Mouse (Mus musculus) lung, embryonic 14.5 days (tissue): ENCODE data around the gene Slirp. TPM values are rescaled to one million over a fixed set of nuclear protein-coding genes. Genes with fewer than 3 reads are reported as not detected.

ENCODE experiments used
- ATAC-seq: fragments of 200-750 bp; cut with Nextera tagmentation; 2 replicates; pipeline ENCODE4 v1.8.0; 2017; ENCODE audit warnings: mild to moderate bottlenecking, moderate TSS enrichment, moderate library complexity; ENCODE audit not compliant: insufficient read depth
- DNase-seq: peaks from one replicate; pipeline ENCODE4 v3.0.0-alpha.2; 2015
- H3K27ac ChIP-seq: fragments of 300-500 bp; sonication (generic); 2 replicates; pipeline ENCODE4 v1.5.1; 2014; ENCODE audit warnings: low read depth, mild to moderate bottlenecking, moderate library complexity
- H3K27me3 ChIP-seq: fragments of 300-500 bp; sonication (generic); 2 replicates; pipeline ENCODE4 v1.6.1; 2014; ENCODE audit warnings: low read length, control low read depth; ENCODE audit not compliant: insufficient read depth
- H3K36me3 ChIP-seq: fragments of 300-500 bp; sonication (generic); 2 replicates; pipeline ENCODE4 v1.6.1; 2014; ENCODE audit warnings: control low read depth; ENCODE audit not compliant: insufficient read depth
- H3K4me1 ChIP-seq: fragments of 300-500 bp; sonication (generic); 2 replicates; pipeline ENCODE4 v1.6.1; 2014; ENCODE audit warnings: antibody characterized with exemption, control low read depth; ENCODE audit not compliant: insufficient read depth
- H3K4me2 ChIP-seq: fragments of 300-500 bp; sonication (generic); 2 replicates; pipeline ENCODE4 v1.6.1; 2014; ENCODE audit warnings: mild to moderate bottlenecking
- H3K4me3 ChIP-seq: fragments of 300-500 bp; sonication (generic); 2 replicates; pipeline ENCODE4 v1.5.1; 2014; ENCODE audit warnings: low read depth, low read length
- H3K9ac ChIP-seq: fragments of 300-500 bp; sonication (generic); 2 replicates; pipeline ENCODE4 v1.6.1; 2014
- H3K9me3 ChIP-seq: fragments of 300-500 bp; sonication (generic); 2 replicates; pipeline ENCODE4 v1.6.1; 2016; ENCODE audit warnings: low read depth, low read length, control low read depth
- CTCF ChIP-seq: IDR thresholded peaks from 2 replicates; pipeline ENCODE4 v1.5.1; 2016; ENCODE audit warnings: antibody characterized with exemption, low read depth
- WGBS: fragments of 180-500 bp; shearing (Covaris S2); extraction: QIAGEN DNeasy Blood & Tissue Kit; methylation state at CpG from one replicate; pipeline ENCODE4 v1.1.7; 2014; 5-methylcytosine and 5-hydroxymethylcytosine counted together
- polyA plus RNA-seq: library from polyadenylated mRNA; unstranded; fragments of >200 nt; fragmentation: Nextera tagmentation; extraction: Ambion mirVana; gene quantifications from 2 replicates; pipeline ENCODE4 v1.2.1, GENCODE M21; 2014

Gene Slirp
- polyA plus RNA-seq, 1 experiment from 2014 or later, result 287 TPM

GRCm38 (mm10) chr12:87405721-87406120 lies 38.0 kb upstream of the Slirp start:
- Histone ChIP-seq H3K4me2 (no peak overlapping the region), H3K9ac (no peak overlapping the region), H3K4me1 (0 out of 2 replicates have a peak, but pooled peaks cover 5% of the 10 kb centered on the region), H3K9me3 (no peaks in the 10 kb centered on the region), H3K27ac (no peak overlapping the region), H3K36me3 (no peaks in the 10 kb centered on the region), H3K27me3 (no peaks in the 10 kb centered on the region), H3K4me3 (no peak overlapping the region)
- no peak for TF ChIP-seq CTCF
- no peak; the same call in 1 of the 2 replicates for ATAC-seq
- DNase-seq, result no peak
- 53% methylated on average over 3 of the region's 3 CpGs for WGBS

- Histone ChIP-seq H3K4me3 (0 out of 2 replicates have a peak overlapping the region, but pooled peaks have one; percentile 9), H3K9me3 (no peaks in the 10 kb centered on the region), H3K9ac (peak overlapping the region; percentile 29; the same call in 1 of the 2 replicates), H3K27ac (peak overlapping the region; percentile 62), H3K4me2 (peak overlapping the region; percentile 53), H3K36me3 (no peaks in the 10 kb centered on the region), H3K27me3 (no peaks in the 10 kb centered on the region), H3K4me1 (0 out of 2 replicates have a peak, but pooled peaks cover 5% of the 10 kb centered on the region)
- whole genome bisulfite sequencing, result 22% methylated on average over 21 of the region's 21 CpGs
- DNase-seq (peak; percentile 76), ATAC-seq (peak; percentile 74)
- TF ChIP-seq CTCF, result no peak; the same call in 1 of the 2 replicates
These were observed 35.7 kb upstream of the Slirp start for GRCm38 (mm10) chr12:87407869-87408605.

DNA sequence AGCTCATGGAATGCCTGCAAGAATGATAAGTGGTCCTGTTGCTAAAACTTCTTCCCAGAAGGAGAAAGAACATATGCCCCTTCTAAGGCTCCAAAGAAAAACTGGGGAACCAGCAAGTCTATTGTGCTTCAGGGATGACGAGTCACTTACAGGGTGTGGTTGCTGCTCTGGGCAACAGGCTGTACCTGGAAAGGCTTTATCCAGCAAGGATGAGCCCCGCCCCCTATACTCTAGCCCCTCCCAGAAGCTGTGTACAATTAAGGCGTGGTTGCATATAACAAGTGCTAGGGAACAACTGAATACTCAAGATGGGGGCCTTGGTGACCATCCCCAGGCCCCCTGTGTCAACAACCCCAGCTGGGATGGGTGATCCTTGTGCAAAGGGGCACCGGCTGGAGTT lies 34.6 kb upstream of the Slirp start:
- Histone ChIP-seq H3K36me3 (no peaks in the 10 kb centered on the region), H3K9ac (no peak overlapping the region), H3K4me3 (no peak overlapping the region), H3K4me2 (no peak overlapping the region), H3K27me3 (no peaks in the 10 kb centered on the region), H3K9me3 (no peaks in the 10 kb centered on the region), H3K27ac (no peak overlapping the region), H3K4me1 (0 out of 2 replicates have a peak, but pooled peaks cover 5% of the 10 kb centered on the region)
- ATAC-seq (no peak), DNase-seq (no peak)
- no peak for TF ChIP-seq CTCF
- WGBS, result 77% methylated on average over 4 of the region's 4 CpGs

GRCm38 (mm10) chr12:87410999-87411398 lies 32.7 kb upstream of the Slirp start:
- Histone ChIP-seq H3K4me2 (no peak overlapping the region), H3K9me3 (no peaks in the 10 kb centered on the region), H3K4me3 (no peak overlapping the region), H3K36me3 (no peaks in the 10 kb centered on the region), H3K27me3 (no peaks in the 10 kb centered on the region), H3K27ac (no peak overlapping the region), H3K4me1 (0 out of 2 replicates have a peak, but pooled peaks cover 5% of the 10 kb centered on the region), H3K9ac (no peak overlapping the region)
- ATAC-seq, result no peak
- no peak for DNase-seq
- WGBS, result 33% methylated on average over 7 of the region's 7 CpGs
- no peak for TF ChIP-seq CTCF

GRCm38 (mm10) chr12:87413179-87413790 lies 30.4 kb upstream of the Slirp start:
- DNase-seq (peak; percentile 82), ATAC-seq (peak; percentile 55; the same call in 1 of the 2 replicates)
- Histone ChIP-seq H3K36me3 (no peaks in the 10 kb centered on the region), H3K4me3 (no peak overlapping the region), H3K9me3 (no peaks in the 10 kb centered on the region), H3K4me1 (no peaks in the 10 kb centered on the region), H3K27ac (no peak overlapping the region), H3K4me2 (no peak overlapping the region), H3K9ac (no peak overlapping the region), H3K27me3 (no peaks in the 10 kb centered on the region)
- WGBS, result 20% methylated on average over 4 of the region's 4 CpGs
- peak; percentile 91 for TF ChIP-seq CTCF

DNA sequence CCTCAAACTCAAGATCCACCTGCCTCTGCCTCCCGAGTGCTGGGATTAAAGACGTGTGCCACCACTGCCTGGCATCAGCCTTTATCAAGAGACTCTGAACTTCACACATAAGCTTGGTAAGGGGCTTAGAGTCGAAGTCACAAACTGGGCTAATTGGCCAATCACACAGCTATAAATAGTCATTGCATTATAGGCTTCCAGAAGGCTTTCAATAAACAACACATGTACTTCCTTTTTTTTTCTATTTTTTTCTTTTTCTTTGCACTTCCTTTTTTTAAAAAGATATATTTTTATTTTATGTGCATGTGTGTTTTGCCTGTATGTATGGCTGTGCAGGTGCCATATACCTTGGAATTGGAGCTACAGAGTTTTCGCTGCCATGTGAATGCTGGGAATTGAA lies 28.3 kb upstream of the Slirp start:
- no peaks in the 10 kb centered on the region for H3K27me3 ChIP-seq
- DNase-seq (no peak), ATAC-seq (no peak)
- no peaks in the 10 kb centered on the region for H3K36me3 ChIP-seq
- H3K4me3 ChIP-seq, result no peak overlapping the region
- H3K4me1 ChIP-seq, result no peaks in the 10 kb centered on the region
- H3K9me3 ChIP-seq, result no peaks in the 10 kb centered on the region
- no peak overlapping the region for H3K27ac ChIP-seq
- WGBS, result 70% methylated on average over 4 of the region's 4 CpGs
- no peak overlapping the region for H3K4me2 ChIP-seq
- TF ChIP-seq CTCF, result no peak
- no peak overlapping the region for H3K9ac ChIP-seq

DNA sequence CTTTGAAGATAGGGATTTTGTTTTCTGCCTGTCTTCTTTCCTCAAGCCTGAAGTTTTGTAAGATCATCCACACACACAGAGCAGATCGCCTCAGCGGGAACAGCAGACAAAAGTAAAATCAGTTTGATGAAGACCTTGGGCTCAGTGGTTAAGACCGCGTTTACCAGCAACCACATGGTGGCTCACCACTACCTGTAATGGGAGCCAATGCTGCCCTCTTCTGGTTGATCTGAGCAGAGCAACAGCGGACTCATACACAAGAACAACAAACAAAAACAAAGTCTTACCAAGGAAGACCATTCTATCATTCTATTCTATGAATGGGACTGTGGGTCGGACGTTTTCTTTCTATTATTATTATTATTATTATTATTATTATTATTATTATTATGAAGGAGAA lies 27.0 kb upstream of the Slirp start:
- 36% methylated on average over 7 of the region's 7 CpGs for WGBS
- Histone ChIP-seq H3K9me3 (no peaks in the 10 kb centered on the region), H3K36me3 (no peaks in the 10 kb centered on the region), H3K9ac (no peak overlapping the region), H3K4me2 (no peak overlapping the region), H3K27me3 (no peaks in the 10 kb centered on the region), H3K4me1 (no peaks in the 10 kb centered on the region), H3K27ac (no peak overlapping the region), H3K4me3 (no peak overlapping the region)
- no peak for ATAC-seq
- peak; percentile 83 for DNase-seq
- TF ChIP-seq CTCF, result peak; percentile 80
